Mouse (Mus musculus): ENCODE results near the gene 1110051M20Rik.

The 1110051M20Rik gene

GRCm38 (mm10) chr2:91351841-91352240 is 92.7 kb downstream of the 1110051M20Rik start:
- DNase-seq (ENCODE audit: extremely low read depth, low read depth, low spot score) = no peak

- no peak for DNase-seq (ENCODE audit: extremely low read depth, low read depth, low spot score)
Observed at GRCm38 (mm10) chr2:91349974-91350457, 94.5 kb downstream of the 1110051M20Rik start.

- no peak for DNase-seq (ENCODE audit: extremely low read depth, low read depth, low spot score)
Observed at GRCm38 (mm10) chr2:91348936-91349335, 95.6 kb downstream of the 1110051M20Rik start.

- no peak for DNase-seq (ENCODE audit: extremely low read depth, low read depth, low spot score)
Observed at GRCm38 (mm10) chr2:91345644-91346043, 98.9 kb downstream of the 1110051M20Rik start.

GRCm38 (mm10) chr2:91339591-91339990 is 104.9 kb downstream of the 1110051M20Rik start:
- no peak for DNase-seq (ENCODE audit: extremely low read depth, low read depth, low spot score)

GRCm38 (mm10) chr2:91335128-91335527 is 109.4 kb downstream of the 1110051M20Rik start:
- no peak for DNase-seq (ENCODE audit: extremely low read depth, low read depth, low spot score)

- no peak for DNase-seq (ENCODE audit: extremely low read depth, low read depth, low spot score)
Observed at GRCm38 (mm10) chr2:91331051-91331843, 113.3 kb downstream of the 1110051M20Rik start.

- DNase-seq (ENCODE audit: extremely low read depth, low read depth, low spot score) = no peak
Observed at GRCm38 (mm10) chr2:91329996-91330738, 114.3 kb downstream of the 1110051M20Rik start.

GRCm38 (mm10) chr2:91328729-91329125 is 115.8 kb downstream of the 1110051M20Rik start:
- no peak for DNase-seq (ENCODE audit: extremely low read depth, low read depth, low spot score)

GRCm38 (mm10) chr2:91327968-91328728 is 116.4 kb downstream of the 1110051M20Rik start:
- DNase-seq (ENCODE audit: extremely low read depth, low read depth, low spot score) = no peak

- DNase-seq (ENCODE audit: extremely low read depth, low read depth, low spot score) = no peak
Observed at GRCm38 (mm10) chr2:91326746-91327350, 117.7 kb downstream of the 1110051M20Rik start.

- no peak for DNase-seq (ENCODE audit: extremely low read depth, low read depth, low spot score)
Observed at GRCm38 (mm10) chr2:91324761-91325421, 119.6 kb downstream of the 1110051M20Rik start.

GRCm38 (mm10) chr2:91324346-91324745 is 120.2 kb downstream of the 1110051M20Rik start:
- DNase-seq (ENCODE audit: extremely low read depth, low read depth, low spot score) = no peak

GRCm38 (mm10) chr2:91322490-91322889 is 122.0 kb downstream of the 1110051M20Rik start:
- DNase-seq (ENCODE audit: extremely low read depth, low read depth, low spot score) = no peak

GRCm38 (mm10) chr2:91321923-91322322 is 122.6 kb downstream of the 1110051M20Rik start:
- DNase-seq (ENCODE audit: extremely low read depth, low read depth, low spot score) = no peak

GRCm38 (mm10) chr2:91320559-91321529 is 123.7 kb downstream of the 1110051M20Rik start:
- DNase-seq (ENCODE audit: extremely low read depth, low read depth, low spot score) = no peak

- no peak for DNase-seq (ENCODE audit: extremely low read depth, low read depth, low spot score)
Observed at GRCm38 (mm10) chr2:91314184-91314583, 130.3 kb downstream of the 1110051M20Rik start.

- no peak for DNase-seq (ENCODE audit: extremely low read depth, low read depth, low spot score)
Observed at GRCm38 (mm10) chr2:91312578-91313311, 131.8 kb downstream of the 1110051M20Rik start.

Measured in fat pad, adult 2 months (tissue).